Mouse (Mus musculus): Measurements from ENCODE around the gene Bag5. TPM values are rescaled to one million over a fixed set of nuclear protein-coding genes. Genes with fewer than 3 reads are reported as not detected.

Bag5 gene
- polyA plus RNA-seq (2015; fragmentation: Nextera tagmentation; extraction: Ambion mirVana): 34.9 and 36.9 TPM in 2 replicates

DNA sequence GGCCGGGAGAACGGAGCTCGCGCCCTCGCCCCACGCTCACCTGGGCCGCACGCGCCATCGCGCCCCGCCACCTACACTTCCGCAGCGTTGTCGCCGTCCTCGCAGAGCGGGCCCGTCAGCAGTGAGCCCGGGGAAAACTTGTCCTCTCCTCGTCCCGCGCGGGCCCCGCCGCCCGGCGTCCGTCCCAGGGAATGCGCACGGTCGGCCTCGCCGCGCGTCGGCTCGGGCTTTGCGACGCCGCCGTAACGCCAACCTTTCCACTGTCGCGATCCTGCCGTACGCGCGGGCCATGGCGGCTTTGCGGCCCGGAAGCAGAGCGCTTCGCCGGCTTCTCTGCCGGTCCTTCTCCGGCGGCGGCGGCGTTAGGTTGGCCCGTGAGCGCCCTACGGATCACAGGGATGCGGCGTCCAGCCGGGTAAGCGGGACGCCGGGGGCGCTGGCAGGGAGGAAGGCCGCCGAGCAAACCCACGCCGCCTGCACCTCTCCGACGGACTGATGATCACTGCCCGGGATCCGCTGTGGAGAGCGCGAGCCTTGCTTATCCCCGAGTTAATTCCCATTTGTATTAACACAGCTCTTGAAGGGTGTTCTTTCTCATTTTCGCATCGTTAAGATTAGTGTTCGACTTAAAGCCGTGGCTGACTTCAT is at the start of gene Bag5, which contains the start of gene Apopt1:
Gene Bag5, minus strand, starts transcription at position 254 of the 648 bp plus-strand sequence.
Gene Apopt1, plus strand, starts transcription at position 258 of the 648 bp plus-strand sequence.
- under 1% methylated on average over 57 of the region's 86 CpGs for WGBS
- Histone ChIP-seq H3K9me3 (ENCODE audit: control insufficient read depth, low read length) (no peaks in the 10 kb centered on the region), H3K4me2 (replicated peaks; ENCODE audit: low read depth) (peak within 1 kb of the TSS; percentile 83), H3K27ac (replicated peaks) (peak within 1 kb of the TSS; percentile 88), H3K36me3 (ENCODE audit: control insufficient read depth, insufficient read depth, low read length) (peaks cover 16% of the 10 kb centered on the region; the same call in 1 of the 2 replicates), H3K4me1 (replicated peaks; ENCODE audit: control insufficient read depth, insufficient read depth) (peaks cover 3% of the 10 kb centered on the region; the same call in 1 of the 2 replicates), H3K9ac (ENCODE audit: low read length) (peak within 1 kb of the TSS; percentile 97), H3K4me3 (ENCODE audit: low read depth, low read length) (peak within 1 kb of the TSS; percentile 94), H3K27me3 (ENCODE audit: control insufficient read depth, insufficient read depth, low read length) (no peaks in the 10 kb centered on the region)
- TF ChIP-seq CTCF (IDR thresholded peaks at IDR 0.05; ENCODE audit: low read depth): peak; percentile 47
- no peak for TF ChIP-seq EP300 (optimal IDR thresholded peaks at IDR 0.05)
- peak; percentile 95 for DNase-seq (ENCODE audit: low spot score)
- peak; percentile 98 for ATAC-seq (ENCODE audit: low FRiP score, low TSS enrichment)

DNA sequence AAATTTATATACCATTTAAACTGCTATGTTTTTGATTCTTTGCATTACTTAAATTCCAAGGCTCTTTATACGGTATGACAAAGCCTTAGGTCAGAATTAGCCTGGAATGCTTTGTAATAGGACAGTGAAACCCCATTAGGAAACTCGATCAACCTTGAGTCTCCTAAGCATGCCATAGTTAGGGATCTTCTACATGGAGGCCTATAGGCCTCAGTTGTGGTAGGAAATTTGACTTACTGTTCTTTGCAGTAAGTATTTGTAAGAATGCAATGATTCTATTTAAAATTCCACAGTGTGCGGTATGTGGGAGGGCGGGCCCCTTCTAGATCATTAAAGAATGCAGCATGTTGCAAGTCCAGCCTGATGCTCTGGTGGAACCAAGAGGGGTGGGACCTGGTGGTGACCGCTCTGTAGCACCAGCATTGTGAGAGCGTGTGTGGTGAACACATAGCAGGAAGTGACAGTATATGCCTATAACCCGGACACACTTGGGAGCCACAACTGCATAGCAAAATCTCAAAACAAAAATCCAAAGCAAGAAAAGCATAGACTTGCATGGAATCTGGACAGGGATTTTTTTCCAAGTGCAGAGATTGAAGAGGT is 47.4 kb upstream of the Bag5 start:
- TF ChIP-seq CTCF (IDR thresholded peaks at IDR 0.05; ENCODE audit: low read depth) (no peak), EP300 (optimal IDR thresholded peaks at IDR 0.05) (no peak)

DNA sequence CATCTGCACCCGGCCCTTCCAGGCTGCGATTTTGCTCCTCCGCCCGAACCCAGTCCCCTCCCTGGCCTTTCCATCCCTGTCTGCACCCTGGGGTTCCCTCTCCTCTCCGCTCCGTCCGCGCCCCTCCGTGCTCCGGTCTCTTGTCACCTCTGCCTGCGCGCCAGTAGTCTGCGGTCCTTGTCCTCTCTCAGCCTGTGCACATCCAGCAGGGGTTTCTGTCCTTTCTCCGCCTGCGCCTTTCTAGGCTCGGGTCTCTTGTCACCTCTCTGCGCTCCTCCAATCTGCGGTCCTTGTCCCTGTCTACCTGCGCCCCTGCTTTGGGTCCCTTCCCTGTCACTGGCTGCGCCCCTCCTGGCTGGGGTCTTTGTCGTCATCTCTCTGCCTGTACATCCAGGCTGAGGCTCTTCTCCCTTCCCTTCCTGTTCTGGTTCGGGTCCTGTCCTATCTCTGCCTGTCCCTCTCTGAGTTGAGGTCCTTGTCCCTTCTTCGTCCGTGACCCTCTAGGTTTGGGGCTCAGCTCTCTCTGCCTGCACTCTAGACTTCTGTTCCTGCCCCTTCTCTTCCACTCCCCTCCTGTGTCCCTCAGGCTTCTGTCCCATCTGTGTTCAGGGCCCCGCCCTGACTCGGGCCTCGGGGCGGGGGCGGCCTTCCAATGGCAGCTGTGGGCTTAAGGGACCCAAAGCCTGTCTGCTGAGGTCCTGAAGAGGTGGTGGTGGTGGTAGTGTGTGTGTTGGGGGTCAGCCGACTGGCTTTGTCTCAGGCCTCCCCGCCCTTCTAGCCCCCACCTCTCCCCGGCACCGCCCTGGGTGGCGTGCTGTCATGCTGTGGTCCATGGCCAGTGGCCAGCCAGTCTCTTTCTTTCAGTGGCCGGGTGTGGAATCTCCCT is 46.4 kb upstream of the Bag5 start:
- peak overlapping the region; percentile 89 for H3K4me3 ChIP-seq (ENCODE audit: low read depth, low read length)
- H3K4me1 ChIP-seq (replicated peaks; ENCODE audit: control insufficient read depth, insufficient read depth): peaks cover 4% of the 10 kb centered on the region; the same call in 1 of the 2 replicates
- H3K9ac ChIP-seq (ENCODE audit: low read length): peak overlapping the region; percentile 94
- ATAC-seq (ENCODE audit: low FRiP score, low TSS enrichment) (peak; percentile 41), DNase-seq (ENCODE audit: low spot score) (peak; percentile 62)
- H3K36me3 ChIP-seq (ENCODE audit: control insufficient read depth, insufficient read depth, low read length): no peaks in the 10 kb centered on the region
- no peaks in the 10 kb centered on the region for H3K27me3 ChIP-seq (ENCODE audit: control insufficient read depth, insufficient read depth, low read length)
- no peak for TF ChIP-seq CTCF (IDR thresholded peaks at IDR 0.05; ENCODE audit: low read depth)
- no peak for TF ChIP-seq EP300 (optimal IDR thresholded peaks at IDR 0.05)
- no peaks in the 10 kb centered on the region for H3K9me3 ChIP-seq (ENCODE audit: control insufficient read depth, low read length)
- peak overlapping the region; percentile 94 for H3K27ac ChIP-seq (replicated peaks)
- 2% methylated on average over 33 of the region's 35 CpGs for WGBS
- H3K4me2 ChIP-seq (replicated peaks; ENCODE audit: low read depth): peak overlapping the region; percentile 100

More for the DNA sequence above, 47.4 kb upstream of the Bag5 start:
- H3K4me1 ChIP-seq (replicated peaks; ENCODE audit: control insufficient read depth, insufficient read depth): peaks cover 4% of the 10 kb centered on the region; the same call in 1 of the 2 replicates
- H3K9me3 ChIP-seq (ENCODE audit: control insufficient read depth, low read length): no peaks in the 10 kb centered on the region
- no peaks in the 10 kb centered on the region for H3K27me3 ChIP-seq (ENCODE audit: control insufficient read depth, insufficient read depth, low read length)
- 46% methylated on average over 7 of the region's 7 CpGs for WGBS
- peak overlapping the region; percentile 100 for H3K4me2 ChIP-seq (replicated peaks; ENCODE audit: low read depth)
- peak overlapping the region; percentile 89 for H3K4me3 ChIP-seq (ENCODE audit: low read depth, low read length)
- no peak for ATAC-seq (ENCODE audit: low FRiP score, low TSS enrichment)
- no peak for DNase-seq (ENCODE audit: low spot score)
- no peak overlapping the region for H3K9ac ChIP-seq (ENCODE audit: low read length)
- H3K36me3 ChIP-seq (ENCODE audit: control insufficient read depth, insufficient read depth, low read length): no peaks in the 10 kb centered on the region
- peak overlapping the region; percentile 94 for H3K27ac ChIP-seq (replicated peaks)

DNA sequence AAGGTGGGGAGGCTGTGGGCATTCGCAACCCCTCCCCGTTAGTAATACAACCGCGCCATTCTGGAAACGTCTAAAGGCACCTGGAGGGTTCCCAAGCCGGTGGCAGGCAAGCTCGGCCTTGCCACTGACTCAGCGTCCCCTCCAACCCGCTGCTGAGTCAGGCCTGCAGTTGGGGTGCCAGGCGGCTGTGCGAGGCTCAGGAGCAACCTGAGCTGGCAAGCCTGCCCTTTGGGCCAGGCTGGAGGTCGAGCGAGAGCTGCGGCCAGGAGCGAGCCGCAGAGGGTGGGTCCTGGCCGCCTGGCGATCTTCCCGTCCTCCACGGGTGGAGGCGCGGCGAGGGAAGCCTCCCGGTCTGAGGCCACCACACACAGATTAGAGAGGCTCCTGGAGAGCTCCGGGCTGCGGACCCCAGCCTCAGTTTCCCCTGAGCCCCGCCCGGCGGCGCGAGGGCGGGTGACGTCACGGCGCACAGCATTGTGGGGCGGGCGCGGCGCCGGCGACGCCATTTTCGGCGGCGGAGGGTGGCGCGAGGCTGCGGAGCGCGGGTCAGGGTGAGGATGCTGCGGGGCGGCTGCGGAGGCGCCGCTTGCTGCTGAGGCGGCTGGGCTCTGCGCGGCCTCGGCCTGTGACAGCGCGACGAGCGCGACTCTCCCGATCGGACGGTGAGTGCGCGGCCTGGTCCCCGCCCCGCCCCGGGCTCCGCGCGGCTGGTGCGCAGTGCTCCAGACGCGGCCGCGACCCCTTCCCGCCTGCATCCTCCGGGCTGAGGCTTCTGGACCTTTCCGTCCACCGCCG is 45.5 kb upstream of the Bag5 start, which contains the start of gene Klc1:
Gene Klc1, plus strand, starts transcription at position 469 of the 795 bp plus-strand sequence.
- H3K36me3 ChIP-seq (ENCODE audit: control insufficient read depth, insufficient read depth, low read length): no peaks in the 10 kb centered on the region
- peaks cover 4% of the 10 kb centered on the region; the same call in 1 of the 2 replicates for H3K4me1 ChIP-seq (replicated peaks; ENCODE audit: control insufficient read depth, insufficient read depth)
- peak; percentile 69 for DNase-seq (ENCODE audit: low spot score)
- peak within 1 kb of the TSS; percentile 100 for H3K4me2 ChIP-seq (replicated peaks; ENCODE audit: low read depth)
- peak within 1 kb of the TSS; percentile 94 for H3K9ac ChIP-seq (ENCODE audit: low read length)
- ATAC-seq (ENCODE audit: low FRiP score, low TSS enrichment): peak; percentile 70
- peak within 1 kb of the TSS; percentile 94 for H3K27ac ChIP-seq (replicated peaks)
- peak within 1 kb of the TSS; percentile 89 for H3K4me3 ChIP-seq (ENCODE audit: low read depth, low read length)
- TF ChIP-seq EP300 (optimal IDR thresholded peaks at IDR 0.05) (no peak), CTCF (IDR thresholded peaks at IDR 0.05; ENCODE audit: low read depth) (no peak)
- H3K9me3 ChIP-seq (ENCODE audit: control insufficient read depth, low read length): no peaks in the 10 kb centered on the region
- H3K27me3 ChIP-seq (ENCODE audit: control insufficient read depth, insufficient read depth, low read length): no peaks in the 10 kb centered on the region
- WGBS: under 1% methylated on average over 78 of the region's 85 CpGs

Measured in stomach, postnatal 0 days (tissue).